Comparison of ENCODE assay signal across 24 mouse cellular contexts in the genomic region with DNA sequence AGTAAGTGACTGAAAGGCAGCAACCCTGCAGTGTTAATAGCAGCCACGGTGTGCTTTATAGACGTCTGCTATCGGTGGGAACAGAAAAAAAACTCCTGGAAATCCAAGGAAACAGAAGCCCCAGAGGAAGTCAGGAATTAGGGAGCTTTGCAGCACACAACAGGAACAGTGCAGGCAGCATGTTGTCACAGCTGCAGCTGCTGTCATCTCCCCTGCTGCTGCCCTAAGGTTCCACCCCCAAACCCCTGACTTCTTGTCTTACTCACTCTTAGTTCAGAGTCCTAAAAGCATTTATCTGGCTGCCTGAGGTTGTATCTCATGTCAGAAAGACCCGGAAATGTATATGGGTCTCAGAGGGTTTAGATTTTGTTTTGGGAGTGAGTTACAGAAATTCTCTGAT.
DNase-seq lines count a peak whose midpoint lies in the region; ATAC-seq and TF ChIP-seq lines count a peak whose summit lies in the region.
"Had no signal": no experiment of that assay in that cellular context is flagged by ENCODE, and none has a peak within 500 bp of the region (broad histone marks: within the 10 kb centered on the region; RNA-seq: fewer than 3 reads in every experiment).

No protein-coding gene starts in this region.

- no peak for TF ChIP-seq POLR2A in limb, embryonic 14.5 days (IDR thresholded peaks at IDR 0.05; ENCODE audit: borderline replicate concordance, extremely low read depth, insufficient read depth, insufficient read length)

- H3K36me3 ChIP-seq in hindbrain, embryonic 11.5 days (ENCODE audit: control insufficient read depth, insufficient read depth, low read length): no peaks in the 10 kb centered on the region
- no peaks in the 10 kb centered on the region for H3K36me3 ChIP-seq in hindbrain, embryonic 13.5 days
- no peaks in the 10 kb centered on the region for H3K36me3 ChIP-seq in midbrain, embryonic 10.5 days
- H3K36me3 ChIP-seq in midbrain, embryonic 15.5 days (replicated peaks): no peaks in the 10 kb centered on the region
- H3K36me3 ChIP-seq in limb, embryonic 14.5 days (ENCODE audit: control insufficient read depth, insufficient read depth, low read length): no peaks in the 10 kb centered on the region
- H3K36me3 ChIP-seq: hindbrain, embryonic 12.5 days; limb, embryonic 13.5 days; liver, embryonic 15.5 days; neural tube, embryonic 12.5 days; stomach, embryonic 15.5 days had no signal

- peak; percentile 5 for DNase-seq in hindbrain, embryonic 11.5 days (ENCODE audit: low spot score)
- peak; percentile 16 for DNase-seq in midbrain, embryonic 10.5 days (ENCODE audit: low spot score)
- DNase-seq in embryo, embryonic 10.5 days (ENCODE audit: low spot score): peak; percentile 62
- peak; percentile 10 for DNase-seq in limb, embryonic 14.5 days (ENCODE audit: low spot score)
- no peak for DNase-seq in cerebellum, postnatal 14 days
- DNase-seq: adrenal gland, postnatal 10 days; B cell, adult 2 months; cerebellum, adult 8-10 months; forebrain, postnatal 0 days; heart, adult 18-20 months; lung, postnatal 10 days; right cerebral cortex, postnatal 14 days; thymus, adult 2 months had no signal

- no peak overlapping the region for H3K27ac ChIP-seq in hindbrain, embryonic 11.5 days (ENCODE audit: low read depth, low read length)
- H3K27ac ChIP-seq in hindbrain, embryonic 13.5 days: no peak overlapping the region
- no peak overlapping the region for H3K27ac ChIP-seq in midbrain, embryonic 10.5 days (replicated peaks)
- no peak overlapping the region for H3K27ac ChIP-seq in midbrain, embryonic 15.5 days
- no peak overlapping the region for H3K27ac ChIP-seq in limb, embryonic 14.5 days (replicated peaks; ENCODE audit: low read depth, low read length)
- H3K27ac ChIP-seq: hindbrain, embryonic 12.5 days; left cerebral cortex, adult 2 months; limb, embryonic 13.5 days; liver, embryonic 15.5 days; neural tube, embryonic 12.5 days; stomach, embryonic 15.5 days had no signal

- no peak for ATAC-seq in hindbrain, embryonic 11.5 days (ENCODE audit: low FRiP score)
- ATAC-seq in hindbrain, embryonic 13.5 days (ENCODE audit: low FRiP score): no peak
- no peak for ATAC-seq in midbrain, embryonic 15.5 days (replicated peaks)
- peak; percentile 67; the same call in 1 of the 2 replicates for ATAC-seq in limb, embryonic 14.5 days (ENCODE audit: low FRiP score, low read depth)
- ATAC-seq in megakaryocyte progenitor cell, adult 5-6 weeks (replicated peaks; ENCODE audit: poor library complexity): no peak
- ATAC-seq: forebrain, postnatal 0 days; intestine, postnatal 0 days had no signal

- no peaks in the 10 kb centered on the region for H3K9me3 ChIP-seq in hindbrain, embryonic 11.5 days (ENCODE audit: control insufficient read depth, low read length)
- H3K9me3 ChIP-seq in hindbrain, embryonic 13.5 days: no peaks in the 10 kb centered on the region
- H3K9me3 ChIP-seq in midbrain, embryonic 10.5 days (replicated peaks): no peaks in the 10 kb centered on the region
- H3K9me3 ChIP-seq in midbrain, embryonic 15.5 days: no peaks in the 10 kb centered on the region
- no peaks in the 10 kb centered on the region for H3K9me3 ChIP-seq in limb, embryonic 14.5 days (ENCODE audit: control insufficient read depth, low read length)
- H3K9me3 ChIP-seq: hindbrain, embryonic 12.5 days; limb, embryonic 13.5 days; liver, embryonic 15.5 days; neural tube, embryonic 12.5 days; stomach, embryonic 15.5 days had no signal

- 24% methylated on average over 4 of the region's 4 CpGs for WGBS in hindbrain, embryonic 11.5 days
- WGBS in hindbrain, embryonic 13.5 days: 18% methylated on average over 4 of the region's 4 CpGs
- 16% methylated on average over 4 of the region's 4 CpGs for WGBS in midbrain, embryonic 10.5 days
- 16% methylated on average over 4 of the region's 4 CpGs for WGBS in midbrain, embryonic 15.5 days
- WGBS in limb, embryonic 14.5 days: 6% methylated on average over 4 of the region's 4 CpGs

- H3K4me3 ChIP-seq in hindbrain, embryonic 11.5 days (ENCODE audit: low read depth, low read length): no peak overlapping the region
- H3K4me3 ChIP-seq in hindbrain, embryonic 13.5 days: no peak overlapping the region
- no peak overlapping the region for H3K4me3 ChIP-seq in midbrain, embryonic 10.5 days
- H3K4me3 ChIP-seq in midbrain, embryonic 15.5 days: no peak overlapping the region
- no peak overlapping the region for H3K4me3 ChIP-seq in limb, embryonic 14.5 days (replicated peaks; ENCODE audit: low read length)
- H3K4me3 ChIP-seq: erythroblast, embryonic 14.5 days; hindbrain, embryonic 12.5 days; left cerebral cortex, adult 2 months; limb, embryonic 13.5 days; liver, embryonic 15.5 days; neural tube, embryonic 12.5 days; stomach, embryonic 15.5 days had no signal

- H3K9ac ChIP-seq in hindbrain, embryonic 11.5 days (ENCODE audit: low read depth, low read length): no peak overlapping the region
- no peak overlapping the region for H3K9ac ChIP-seq in hindbrain, embryonic 13.5 days
- no peak overlapping the region for H3K9ac ChIP-seq in midbrain, embryonic 15.5 days
- H3K9ac ChIP-seq in limb, embryonic 14.5 days (ENCODE audit: low read depth, low read length, severe bottlenecking): no peak overlapping the region
- H3K9ac ChIP-seq: forebrain, postnatal 0 days; hindbrain, embryonic 12.5 days; limb, embryonic 13.5 days; liver, embryonic 15.5 days; neural tube, embryonic 12.5 days; stomach, embryonic 15.5 days had no signal

- no peaks in the 10 kb centered on the region for H3K4me1 ChIP-seq in hindbrain, embryonic 11.5 days (replicated peaks; ENCODE audit: control insufficient read depth, insufficient read depth, low read length)
- peaks cover 4% of the 10 kb centered on the region for H3K4me1 ChIP-seq in hindbrain, embryonic 13.5 days (replicated peaks)
- no peaks in the 10 kb centered on the region for H3K4me1 ChIP-seq in midbrain, embryonic 10.5 days
- H3K4me1 ChIP-seq in midbrain, embryonic 15.5 days: peaks cover 4% of the 10 kb centered on the region; the same call in 1 of the 2 replicates
- H3K4me1 ChIP-seq in limb, embryonic 14.5 days (ENCODE audit: control insufficient read depth, insufficient read depth, low read length): no peaks in the 10 kb centered on the region
- H3K4me1 ChIP-seq: liver, embryonic 15.5 days; neural tube, embryonic 12.5 days; stomach, embryonic 15.5 days had no signal

- H3K4me2 ChIP-seq in hindbrain, embryonic 11.5 days (replicated peaks; ENCODE audit: low read depth, low read length): no peak overlapping the region
- no peak overlapping the region for H3K4me2 ChIP-seq in hindbrain, embryonic 13.5 days
- H3K4me2 ChIP-seq in midbrain, embryonic 15.5 days: no peak overlapping the region
- no peak overlapping the region for H3K4me2 ChIP-seq in limb, embryonic 14.5 days (replicated peaks; ENCODE audit: low read depth, low read length, severe bottlenecking)
- H3K4me2 ChIP-seq: hindbrain, embryonic 12.5 days; limb, embryonic 13.5 days; liver, embryonic 15.5 days; neural tube, embryonic 12.5 days; stomach, embryonic 15.5 days had no signal

- no peaks in the 10 kb centered on the region for H3K27me3 ChIP-seq in hindbrain, embryonic 11.5 days (ENCODE audit: control insufficient read depth, insufficient read depth, low read length)
- no peaks in the 10 kb centered on the region for H3K27me3 ChIP-seq in hindbrain, embryonic 13.5 days
- H3K27me3 ChIP-seq in midbrain, embryonic 10.5 days (ENCODE audit: low read depth, poor library complexity, severe bottlenecking): no peaks in the 10 kb centered on the region
- no peaks in the 10 kb centered on the region for H3K27me3 ChIP-seq in midbrain, embryonic 15.5 days (replicated peaks)
- no peaks in the 10 kb centered on the region for H3K27me3 ChIP-seq in limb, embryonic 14.5 days (ENCODE audit: control insufficient read depth, insufficient read depth, low read length)
- H3K27me3 ChIP-seq: hindbrain, embryonic 12.5 days; limb, embryonic 13.5 days; liver, embryonic 15.5 days; neural tube, embryonic 12.5 days; stomach, embryonic 15.5 days had no signal

Comparison
In these comparisons a context has a peak if more than half of its experiments do, and no peak if none do; other contexts are left out.
1. DNase-seq: peak in hindbrain, embryonic 11.5 days (single experiment), midbrain, embryonic 10.5 days (single experiment), embryo, embryonic 10.5 days (single experiment) and limb, embryonic 14.5 days (single experiment); none in cerebellum, postnatal 14 days (0 of 2).